Mouse (Mus musculus): Measurements from ENCODE around the gene Sart1. TPM values are rescaled to one million over a fixed set of nuclear protein-coding genes. Genes with fewer than 3 reads are reported as not detected.
A peak's percentile ranks its signal among the peaks of the same experiment; 100 is the strongest.
"Not testable (repeated sequence)": the region's sequence is repeated elsewhere in the genome, so short reads cannot be mapped to it uniquely, and the experiment has no call there.

The Sart1 gene
- polyA plus RNA-seq, 1 experiment: 70.5 TPM

- no peak for DNase-seq (ENCODE audit: extremely low spot score in 1 of 2, low spot score in 1 of 2)
Measured at GRCm38 (mm10) chr19:5374748-5375147, 13.8 kb downstream of the Sart1 start.

- DNase-seq (ENCODE audit: extremely low spot score in 1 of 2, low spot score in 1 of 2): no peak
Measured at GRCm38 (mm10) chr19:5374177-5374576, 14.3 kb downstream of the Sart1 start.

GRCm38 (mm10) chr19:5372724-5373123, 15.8 kb downstream of the Sart1 start:
- DNase-seq (ENCODE audit: extremely low spot score in 1 of 2, low spot score in 1 of 2): no peak

GRCm38 (mm10) chr19:5370932-5371331, 17.6 kb downstream of the Sart1 start:
- no peak for DNase-seq (ENCODE audit: extremely low spot score in 1 of 2, low spot score in 1 of 2)

GRCm38 (mm10) chr19:5367455-5367854, 21.0 kb downstream of the Sart1 start:
- no peak for DNase-seq (ENCODE audit: extremely low spot score in 1 of 2, low spot score in 1 of 2)

- no peak for DNase-seq (ENCODE audit: extremely low spot score in 1 of 2, low spot score in 1 of 2)
Measured at GRCm38 (mm10) chr19:5367053-5367359, 21.5 kb downstream of the Sart1 start, which contains the start of gene Banf1. Gene Banf1 (minus strand): TSS chr19:5367168.

- DNase-seq (ENCODE audit: extremely low spot score in 1 of 2, low spot score in 1 of 2): peak; percentile 90 to 96
Measured at GRCm38 (mm10) chr19:5366175-5367052, 22.1 kb downstream of the Sart1 start, which contains the start of gene Eif1ad. Gene Eif1ad (plus strand): TSS chr19:5366741.

GRCm38 (mm10) chr19:5365751-5366150, 22.8 kb downstream of the Sart1 start:
- no peak for DNase-seq (ENCODE audit: extremely low spot score in 1 of 2, low spot score in 1 of 2)

- no peak for DNase-seq (ENCODE audit: extremely low spot score in 1 of 2, low spot score in 1 of 2)
Measured at GRCm38 (mm10) chr19:5364124-5364523, 24.4 kb downstream of the Sart1 start.

- DNase-seq (ENCODE audit: extremely low spot score in 1 of 2, low spot score in 1 of 2): no peak
Measured at GRCm38 (mm10) chr19:5362186-5362585, 26.3 kb downstream of the Sart1 start.

- DNase-seq (ENCODE audit: extremely low spot score in 1 of 2, low spot score in 1 of 2): no peak
Measured at GRCm38 (mm10) chr19:5356080-5356479, 32.4 kb downstream of the Sart1 start.

- no peak for DNase-seq (ENCODE audit: extremely low spot score in 1 of 2, low spot score in 1 of 2)
Measured at GRCm38 (mm10) chr19:5353609-5354008, 34.9 kb downstream of the Sart1 start.

- DNase-seq (ENCODE audit: extremely low spot score in 1 of 2, low spot score in 1 of 2): not testable (repeated sequence)
Measured at GRCm38 (mm10) chr19:5349502-5349873, 39.0 kb downstream of the Sart1 start, which contains the start of gene Cst6. Gene Cst6 (minus strand): TSS chr19:5349574.

GRCm38 (mm10) chr19:5348526-5349501, 39.7 kb downstream of the Sart1 start:
- DNase-seq (ENCODE audit: extremely low spot score in 1 of 2, low spot score in 1 of 2): peak in 1 of 2 experiments; percentile 42

- no peak for DNase-seq (ENCODE audit: extremely low spot score in 1 of 2, low spot score in 1 of 2)
Measured at GRCm38 (mm10) chr19:5348064-5348463, 40.4 kb downstream of the Sart1 start.

GRCm38 (mm10) chr19:5345297-5346131, 43.0 kb downstream of the Sart1 start:
- no peak for DNase-seq (ENCODE audit: extremely low spot score in 1 of 2, low spot score in 1 of 2)

GRCm38 (mm10) chr19:5341360-5341759, 47.1 kb downstream of the Sart1 start:
- DNase-seq (ENCODE audit: extremely low spot score in 1 of 2, low spot score in 1 of 2): no peak

GRCm38 (mm10) chr19:5337975-5338374, 50.5 kb downstream of the Sart1 start:
- DNase-seq (ENCODE audit: extremely low spot score in 1 of 2, low spot score in 1 of 2): peak; percentile 30 to 90

GRCm38 (mm10) chr19:5335441-5335840, 53.1 kb downstream of the Sart1 start, which contains the start of gene Catsper1:
Gene Catsper1 (plus strand): TSS chr19:5335741.
- DNase-seq (ENCODE audit: extremely low spot score in 1 of 2, low spot score in 1 of 2): no peak

GRCm38 (mm10) chr19:5334741-5335140, 53.8 kb downstream of the Sart1 start:
- no peak for DNase-seq (ENCODE audit: extremely low spot score in 1 of 2, low spot score in 1 of 2)
